Comparison of ENCODE assay signal across 8 mouse cellular contexts in the genomic region with DNA sequence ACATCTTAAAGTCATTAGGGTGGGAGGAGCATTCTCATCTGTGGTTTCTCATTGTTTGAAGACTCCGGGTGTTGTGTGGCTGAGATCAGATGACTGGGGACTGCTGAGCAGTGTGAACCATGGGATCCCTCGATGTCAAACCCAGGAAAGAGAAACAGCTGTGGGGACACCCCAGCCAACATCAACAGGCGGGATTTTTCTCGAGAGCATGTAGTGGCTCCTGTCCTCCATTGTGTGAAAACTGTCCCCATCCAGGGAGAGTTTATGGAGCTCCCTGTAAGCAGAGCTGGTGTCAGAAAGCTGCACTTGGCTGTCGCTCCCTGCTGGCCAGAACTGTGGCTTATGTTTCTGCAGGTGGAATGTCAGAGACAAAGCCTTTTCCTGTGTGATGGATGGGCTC.
A peak's percentile ranks its signal among the peaks of the same experiment; 100 is the strongest.
DNase-seq lines count a peak whose midpoint lies in the region; ATAC-seq and TF ChIP-seq lines count a peak whose summit lies in the region.
"Had no signal": no experiment of that assay in that cellular context is flagged by ENCODE, and none has a peak within 500 bp of the region (broad histone marks: within the 10 kb centered on the region; RNA-seq: fewer than 3 reads in every experiment).

No protein-coding gene starts in this region.

- no peak overlapping the region for H3K9ac ChIP-seq in kidney, postnatal 0 days (ENCODE audit: low read depth, low read length)
- H3K9ac ChIP-seq in forebrain, embryonic 12.5 days: 0 out of 2 replicates have a peak overlapping the region, but pooled peaks have one; percentile 7
- H3K9ac ChIP-seq in limb, embryonic 12.5 days (replicated peaks): no peak overlapping the region

- no peaks in the 10 kb centered on the region for H3K27me3 ChIP-seq in kidney, postnatal 0 days (ENCODE audit: insufficient read depth, low read length)
- H3K27me3 ChIP-seq in forebrain, embryonic 12.5 days: peaks cover 56% of the 10 kb centered on the region
- peaks cover 23% of the 10 kb centered on the region for H3K27me3 ChIP-seq in limb, embryonic 12.5 days

- WGBS in kidney, postnatal 0 days: 27% methylated on average over 5 of the region's 5 CpGs
- WGBS in forebrain, embryonic 12.5 days: 5% methylated on average over 5 of the region's 5 CpGs
- 12% methylated on average over 5 of the region's 5 CpGs for WGBS in limb, embryonic 12.5 days

- no peaks in the 10 kb centered on the region for H3K36me3 ChIP-seq in kidney, postnatal 0 days (ENCODE audit: insufficient read depth, low read length)
- no peaks in the 10 kb centered on the region for H3K36me3 ChIP-seq in forebrain, embryonic 12.5 days (replicated peaks)
- no peaks in the 10 kb centered on the region for H3K36me3 ChIP-seq in limb, embryonic 12.5 days

- no peak overlapping the region for H3K27ac ChIP-seq in kidney, postnatal 0 days
- no peak overlapping the region for H3K27ac ChIP-seq in forebrain, embryonic 12.5 days
- peak overlapping the region; percentile 53; the same call in 1 of the 2 replicates for H3K27ac ChIP-seq in limb, embryonic 12.5 days

- 0 out of 2 replicates have a peak, but pooled peaks cover 8% of the 10 kb centered on the region for H3K4me1 ChIP-seq in kidney, postnatal 0 days (replicated peaks; ENCODE audit: insufficient read depth, low read length)
- H3K4me1 ChIP-seq in forebrain, embryonic 12.5 days: peaks cover 33% of the 10 kb centered on the region
- peaks cover 39% of the 10 kb centered on the region for H3K4me1 ChIP-seq in limb, embryonic 12.5 days (replicated peaks)

- DNase-seq in kidney, postnatal 0 days (ENCODE audit: low spot score): peak; percentile 72
- no peak for DNase-seq in kidney, adult 8-10 months
- peak; percentile 24 for DNase-seq in ZHBTc4 (ENCODE audit: low read depth, low spot score)
- DNase-seq in left cerebral cortex, postnatal 14 days (ENCODE audit: low spot score in 2 of 2): no peak
- no peak for DNase-seq in adrenal gland, adult 8-10 months
- DNase-seq: gastrocnemius, postnatal 14 days had no signal

- 0 out of 2 replicates have a peak, but pooled peaks have one; percentile 31 for ATAC-seq in kidney, postnatal 0 days (replicated peaks; ENCODE audit: low FRiP score, low read depth)
- 0 out of 2 replicates have a peak, but pooled peaks have one; percentile 27 for ATAC-seq in forebrain, embryonic 12.5 days (ENCODE audit: low FRiP score)
- ATAC-seq in limb, embryonic 12.5 days (ENCODE audit: insufficient number of reproducible peaks, insufficient read depth, low FRiP score, low TSS enrichment, low read depth): peak; percentile 33; the same call in 1 of the 2 replicates

- intact Hi-C loops in left cerebral cortex, postnatal 14 days (cut with DNase I): loop anchor here (5.0 to 10.0 kb wide), 2 partner anchors 260 to 297 kb away; no protein-coding TSS in a partner anchor

- H3K4me3 ChIP-seq in kidney, postnatal 0 days (replicated peaks; ENCODE audit: low read depth, low read length): no peak overlapping the region
- no peak overlapping the region for H3K4me3 ChIP-seq in forebrain, embryonic 12.5 days (replicated peaks)
- H3K4me3 ChIP-seq in limb, embryonic 12.5 days (replicated peaks): no peak overlapping the region

- TF ChIP-seq CTCF in kidney, postnatal 0 days (IDR thresholded peaks at IDR 0.05; ENCODE audit: low read depth): peak; percentile 61

- no peak overlapping the region for H3K4me2 ChIP-seq in kidney, postnatal 0 days (ENCODE audit: low read length)
- peak overlapping the region; percentile 26 for H3K4me2 ChIP-seq in forebrain, embryonic 12.5 days
- peak overlapping the region; percentile 6; the same call in 1 of the 2 replicates for H3K4me2 ChIP-seq in limb, embryonic 12.5 days

- H3K9me3 ChIP-seq in kidney, postnatal 0 days (replicated peaks; ENCODE audit: low read length): no peaks in the 10 kb centered on the region
- peaks cover 3% of the 10 kb centered on the region; the same call in 1 of the 2 replicates for H3K9me3 ChIP-seq in forebrain, embryonic 12.5 days
- peaks cover 8% of the 10 kb centered on the region; the same call in 1 of the 2 replicates for H3K9me3 ChIP-seq in limb, embryonic 12.5 days

Comparison
In these comparisons a context has a peak if more than half of its experiments do, and no peak if none do; other contexts are left out.
1. DNase-seq: peak in kidney, postnatal 0 days (single experiment) and ZHBTc4 (single experiment); none in kidney, adult 8-10 months (0 of 2), left cerebral cortex, postnatal 14 days (0 of 2) and adrenal gland, adult 8-10 months (single experiment).
2. Peak in every context shown above with its lines, with median percentiles within 50 percentile points of each other: ATAC-seq.